Mouse (Mus musculus): ENCODE data around the gene Ceacam15.
"Not testable (repeated sequence)": the region's sequence is repeated elsewhere in the genome, so short reads cannot be mapped to it uniquely, and the experiment has no call there.

Ceacam15 gene

DNA sequence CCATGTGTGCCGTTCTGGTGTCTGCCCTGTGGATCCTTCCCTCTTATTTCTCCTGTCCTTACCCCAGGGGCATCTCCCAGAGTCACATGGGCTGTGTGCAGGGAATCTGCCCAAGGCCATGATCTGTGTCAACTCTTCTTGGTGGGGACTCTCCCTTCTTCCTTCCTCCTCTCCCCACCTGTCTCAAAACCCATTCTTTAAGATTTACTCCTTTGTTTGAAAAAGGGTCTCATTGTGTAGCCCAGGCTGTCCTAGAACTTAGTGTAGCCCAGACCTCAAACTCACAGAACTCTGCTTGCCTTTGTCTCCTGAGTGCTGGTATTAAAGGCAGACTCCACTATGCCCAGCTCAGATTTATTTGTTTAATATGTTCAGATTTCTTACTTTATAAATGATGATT lies at the start of gene Ceacam15:
Gene Ceacam15 (minus strand): TSS at position 101 of the 400 bp plus-strand sequence.
- DNase-seq (ENCODE audit: low read depth): no peak

DNA sequence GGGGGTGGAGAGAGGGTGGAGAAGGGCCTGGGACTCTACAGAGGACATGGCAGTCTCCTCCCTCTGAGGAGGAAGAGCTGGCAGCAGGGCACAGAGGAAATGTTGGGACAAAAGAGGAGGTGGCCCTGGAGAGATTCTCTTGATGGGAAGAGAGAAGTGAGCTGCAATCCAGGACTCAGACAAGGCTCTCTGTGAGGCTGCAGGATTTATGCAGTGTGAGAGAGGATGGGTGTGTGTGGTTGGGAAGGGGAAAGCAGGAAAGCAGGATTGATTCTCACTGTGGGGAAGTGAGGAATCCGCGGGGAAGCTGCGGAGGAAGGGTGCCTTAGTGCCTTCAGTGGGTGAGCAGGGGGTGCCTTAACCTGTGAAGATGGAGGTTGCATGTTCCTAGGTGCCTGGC lies 47.0 kb upstream of the Ceacam15 start:
- DNase-seq (ENCODE audit: low read depth): not testable (repeated sequence)

DNA sequence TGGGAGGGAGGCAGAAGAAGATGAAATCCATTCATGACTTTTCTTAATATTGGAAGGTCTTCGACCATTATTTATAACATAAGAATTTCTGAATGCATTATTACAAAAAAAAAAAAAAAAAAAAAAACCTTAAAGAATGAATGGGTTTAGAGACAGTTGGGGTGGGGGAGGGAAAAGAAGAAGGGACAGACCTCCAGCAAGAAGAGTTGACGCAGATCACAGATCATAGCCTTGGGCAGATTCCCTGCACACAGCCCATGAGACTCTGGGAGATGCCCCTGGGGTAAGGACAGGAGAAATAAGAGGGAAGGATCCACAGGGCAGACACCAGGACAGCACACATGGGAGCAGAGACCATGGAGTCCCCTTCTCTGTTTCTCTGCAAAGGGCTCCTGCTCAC lies 46.1 kb upstream of the Ceacam15 start, which contains the start of gene Ceacam9:
Gene Ceacam9 (plus strand): TSS at position 301 of the 400 bp plus-strand sequence.
- DNase-seq (ENCODE audit: low read depth): no peak

- DNase-seq (ENCODE audit: low read depth): not testable (repeated sequence)
These were observed 41.1 kb upstream of the Ceacam15 start for GRCm38 (mm10) chr7:16716456-16717152.

DNA sequence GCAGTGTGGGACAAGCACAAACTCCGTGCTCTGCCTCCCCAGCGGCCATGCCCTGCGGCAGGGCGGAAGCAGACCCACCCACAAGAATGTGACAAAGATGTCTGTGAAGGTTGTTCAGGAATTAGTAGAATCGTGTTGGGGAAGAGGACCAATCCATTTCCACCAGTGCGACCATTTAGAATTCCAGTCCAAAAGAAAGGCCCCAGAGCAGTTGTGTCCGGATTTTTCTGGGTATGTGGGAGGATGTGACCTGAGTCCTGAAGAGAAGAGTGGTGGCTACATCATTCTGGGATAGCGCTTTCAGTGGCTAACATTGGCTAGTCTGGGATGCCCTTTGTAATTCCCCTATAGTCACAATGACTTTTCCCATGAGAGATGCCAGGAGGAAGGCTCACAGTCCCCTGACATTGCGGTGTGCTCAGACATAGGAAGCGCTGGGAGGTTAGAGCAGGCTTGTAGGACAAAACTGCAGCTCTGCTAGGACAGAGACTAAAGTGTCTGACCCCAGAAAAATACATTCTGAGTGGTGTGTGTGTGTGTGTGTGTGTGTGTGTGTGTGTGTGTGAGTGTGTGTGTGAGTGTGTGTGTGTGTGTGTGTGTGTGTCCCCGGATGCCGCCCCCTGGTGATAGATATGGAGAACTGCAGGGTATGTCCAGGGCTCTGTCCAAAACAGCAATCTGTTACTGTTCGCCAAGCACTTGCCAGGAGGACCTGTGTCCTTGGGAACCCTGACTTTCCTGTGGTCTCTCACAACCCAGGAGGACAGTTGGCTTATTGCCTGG lies 37.3 kb upstream of the Ceacam15 start:
- DNase-seq (ENCODE audit: low read depth): peak; percentile 26

DNA sequence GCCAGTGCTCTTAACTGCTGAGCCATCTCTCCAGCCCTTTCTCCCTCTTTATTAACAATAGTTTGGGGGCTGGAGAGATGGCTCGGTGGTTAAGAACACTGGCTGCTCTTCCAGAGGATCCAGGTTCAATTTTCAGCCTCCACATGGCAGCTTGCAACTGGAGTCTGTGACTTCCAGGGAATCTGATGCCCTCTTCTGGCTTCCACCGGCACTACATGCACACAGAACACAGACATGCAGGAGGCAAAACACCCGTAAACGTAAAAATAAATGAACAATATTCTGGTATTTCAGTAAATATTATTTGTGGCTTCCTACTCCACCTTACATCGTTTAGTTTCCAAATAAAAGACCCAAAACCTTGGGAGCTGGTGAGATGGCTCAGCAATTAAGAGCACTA lies 35.1 kb upstream of the Ceacam15 start:
- DNase-seq (ENCODE audit: low read depth): peak; percentile 49

DNA sequence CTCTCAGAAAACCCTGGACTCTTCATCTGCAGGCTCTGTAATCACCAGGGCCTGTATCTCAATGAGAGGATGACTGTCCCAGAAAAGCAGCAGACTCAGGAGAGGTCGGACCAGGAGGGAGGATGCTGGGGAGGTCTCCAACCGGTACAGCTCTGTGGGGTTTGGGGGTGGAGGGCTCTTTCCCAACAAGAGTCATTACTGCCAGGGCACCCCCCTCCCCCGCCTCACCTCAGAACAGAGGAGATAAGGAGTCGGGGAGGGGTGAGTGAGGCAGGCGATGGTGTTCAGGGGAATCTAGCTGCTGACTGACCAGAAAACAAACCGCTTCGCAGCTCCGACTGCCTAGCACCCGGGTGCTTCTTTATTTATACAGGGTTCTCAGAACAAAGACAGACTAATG lies 32.7 kb upstream of the Ceacam15 start:
- DNase-seq (ENCODE audit: low read depth): no peak

DNA sequence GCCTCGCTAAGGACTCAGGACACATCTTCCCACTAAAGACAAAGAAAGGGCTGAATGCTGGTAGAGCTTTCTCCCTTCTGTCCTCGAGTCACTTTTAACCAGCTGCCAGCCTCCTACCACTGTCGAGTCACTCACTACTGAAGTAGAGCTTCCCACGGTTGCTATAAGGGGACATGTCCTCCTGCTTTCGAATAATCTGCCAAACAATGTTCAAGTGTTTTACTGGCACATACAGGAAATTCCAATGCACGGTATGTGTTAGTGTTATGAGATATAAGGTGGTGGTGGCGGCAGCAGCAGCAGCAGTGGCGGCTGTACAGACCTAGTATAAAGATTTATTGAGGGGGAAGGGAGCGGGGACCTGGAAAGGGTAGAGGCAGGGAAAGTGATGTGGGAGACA lies 30.9 kb upstream of the Ceacam15 start:
- no peak for DNase-seq (ENCODE audit: low read depth)

- no peak for DNase-seq (ENCODE audit: low read depth)
These were observed 25.1 kb upstream of the Ceacam15 start for GRCm38 (mm10) chr7:16700583-16700982.

DNA sequence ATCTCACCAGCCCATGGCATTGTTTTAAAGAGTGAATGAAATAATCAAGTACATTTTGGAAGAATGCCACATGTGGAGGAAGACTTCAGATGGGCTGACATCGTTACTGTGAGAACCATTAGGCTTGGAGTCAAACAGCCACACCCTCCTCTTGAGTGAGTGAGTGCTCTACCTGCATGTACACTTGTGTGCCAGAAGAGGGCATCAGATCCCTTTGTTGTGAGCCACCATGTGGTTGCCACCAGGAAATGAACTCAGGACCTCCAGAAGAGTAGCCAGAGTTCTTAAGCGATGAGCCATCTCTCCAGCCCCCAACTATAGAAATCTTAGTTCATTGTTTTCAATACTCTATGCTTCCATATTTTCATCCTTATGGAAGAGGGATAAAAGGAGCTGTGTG lies 23.5 kb upstream of the Ceacam15 start:
- peak; percentile 67 for DNase-seq (ENCODE audit: low read depth)

DNA sequence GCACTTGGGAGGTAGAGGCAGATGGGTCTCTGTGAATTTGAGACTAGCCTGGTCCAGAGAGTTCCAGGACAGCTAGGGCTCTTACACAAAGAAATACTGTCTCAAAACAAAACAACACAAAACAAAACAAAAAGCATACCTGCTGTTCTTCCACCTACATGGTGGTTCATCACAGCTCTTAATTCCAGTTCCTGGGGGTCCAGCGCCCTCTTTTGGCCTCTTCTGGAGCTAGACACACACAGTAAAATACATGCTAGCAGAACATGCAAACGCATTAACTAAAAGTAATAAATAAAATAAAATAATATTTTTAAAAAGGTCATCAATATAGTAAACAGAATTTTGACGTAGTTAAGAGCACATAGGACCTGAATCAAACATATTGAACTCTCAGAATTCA lies 19.5 kb upstream of the Ceacam15 start:
- peak; percentile 83 for DNase-seq (ENCODE audit: low read depth)

DNA sequence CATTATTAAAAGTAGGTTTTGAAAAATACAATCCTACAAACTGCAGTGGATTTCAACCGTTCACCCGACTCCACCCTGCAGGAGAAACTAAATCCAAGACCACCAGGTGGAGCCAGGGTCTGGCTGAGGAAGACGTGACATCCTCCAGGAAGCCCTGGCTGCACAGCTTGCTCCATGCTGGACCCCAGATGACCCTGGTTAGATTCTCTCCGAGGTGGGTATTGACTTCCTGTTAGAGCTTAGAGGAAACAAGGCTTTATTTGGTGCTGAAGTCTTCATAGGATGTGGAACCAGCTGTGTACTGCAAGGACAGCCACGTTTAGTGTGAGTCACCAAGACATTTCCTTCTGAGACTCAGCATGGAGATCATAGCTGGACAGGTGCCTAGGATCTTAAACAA lies 13.7 kb upstream of the Ceacam15 start:
- DNase-seq (ENCODE audit: low read depth): no peak

- not testable (repeated sequence) for DNase-seq (ENCODE audit: low read depth)
These were observed 4.7 kb upstream of the Ceacam15 start for GRCm38 (mm10) chr7:16680194-16680593.

DNA sequence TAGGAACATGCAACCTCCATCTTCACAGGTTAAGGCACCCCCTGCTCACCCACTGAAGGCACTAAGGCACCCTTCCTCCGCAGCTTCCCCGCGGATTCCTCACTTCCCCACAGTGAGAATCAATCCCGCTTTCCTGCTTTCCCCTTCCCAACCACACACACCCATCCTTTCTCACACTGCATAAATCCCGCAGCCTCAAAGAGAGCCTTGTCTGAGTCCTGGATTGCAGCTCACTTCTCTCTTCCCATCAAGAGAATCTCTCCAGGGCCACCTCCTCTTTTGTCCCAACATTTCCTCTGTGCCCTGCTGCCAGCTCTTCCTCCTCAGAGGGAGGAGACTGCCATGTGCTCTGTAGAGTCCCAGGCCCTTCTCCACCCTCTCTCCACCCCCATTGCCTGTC lies 806 bp downstream of the Ceacam15 start:
- DNase-seq (ENCODE audit: low read depth): not testable (repeated sequence)

GRCm38 (mm10) chr7:16673823-16674222 lies 1.7 kb downstream of the Ceacam15 start:
- DNase-seq (ENCODE audit: low read depth): no peak

DNA sequence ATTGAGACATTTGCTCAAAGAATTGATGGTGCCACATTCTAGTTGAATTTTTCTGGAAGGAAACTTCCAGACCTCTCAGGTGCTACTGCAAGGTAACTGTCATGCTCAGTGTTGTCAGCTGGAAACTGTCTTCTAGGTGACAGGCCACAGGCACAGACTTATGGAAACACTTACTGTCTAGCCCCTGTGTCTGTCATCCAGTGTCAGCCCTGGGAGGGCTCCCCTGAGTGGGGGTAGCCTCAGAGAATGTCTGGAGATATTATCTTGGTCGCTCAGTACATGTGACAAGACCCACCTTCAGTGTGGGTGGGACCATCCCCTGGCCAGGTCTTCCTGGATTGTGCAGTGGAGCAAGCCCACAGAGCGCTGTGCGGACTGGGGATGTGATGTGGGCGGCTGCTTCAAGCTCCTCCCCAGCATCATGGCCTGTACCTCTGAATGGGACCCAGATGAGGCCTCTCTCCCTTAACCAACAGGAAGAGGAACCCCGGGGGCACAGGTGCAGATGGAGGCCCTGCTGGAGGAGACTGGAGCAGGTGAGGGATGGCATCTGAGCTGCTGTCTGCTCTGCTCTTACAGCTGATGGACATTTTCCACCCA lies 7.1 kb downstream of the Ceacam15 start:
- peak; percentile 51 for DNase-seq (ENCODE audit: low read depth)

DNA sequence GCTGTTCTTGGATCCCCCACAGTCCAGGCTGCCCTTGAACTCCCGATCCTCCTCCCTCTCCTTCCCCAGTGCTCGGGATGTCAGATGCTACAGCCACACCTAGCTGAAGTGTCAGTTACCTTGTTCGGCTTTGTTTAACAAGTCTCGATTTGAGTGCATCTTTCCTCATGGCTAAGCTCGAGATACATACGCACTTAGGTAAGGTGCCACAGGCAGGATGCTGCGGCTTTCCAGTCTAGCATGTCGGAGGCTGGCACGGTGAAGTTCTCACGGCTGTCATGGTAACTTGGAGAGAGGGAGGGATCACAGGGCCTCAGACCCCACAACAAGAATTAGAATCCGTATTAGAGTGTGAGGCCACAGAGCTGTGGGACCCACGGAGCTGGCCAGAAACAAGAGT lies 31.2 kb downstream of the Ceacam15 start:
- DNase-seq (ENCODE audit: low read depth): peak; percentile 52

DNA sequence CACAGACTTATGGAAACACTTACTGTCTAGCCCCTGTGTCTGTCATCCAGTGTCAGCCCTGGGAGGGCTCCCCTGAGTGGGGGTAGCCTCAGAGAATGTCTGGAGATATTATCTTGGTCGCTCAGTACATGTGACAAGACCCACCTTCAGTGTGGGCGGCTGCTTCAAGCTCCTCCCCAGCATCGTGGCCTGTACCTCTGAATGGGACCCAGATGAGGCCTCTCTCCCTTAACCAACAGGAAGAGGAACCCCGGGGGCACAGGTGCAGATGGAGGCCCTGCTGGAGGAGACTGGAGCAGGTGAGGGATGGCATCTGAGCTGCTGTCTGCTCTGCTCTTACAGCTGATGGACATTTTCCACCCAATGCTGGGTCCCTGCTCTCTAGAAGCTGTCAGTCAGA lies 32.4 kb downstream of the Ceacam15 start:
- DNase-seq (ENCODE audit: low read depth): not testable (repeated sequence)

DNA sequence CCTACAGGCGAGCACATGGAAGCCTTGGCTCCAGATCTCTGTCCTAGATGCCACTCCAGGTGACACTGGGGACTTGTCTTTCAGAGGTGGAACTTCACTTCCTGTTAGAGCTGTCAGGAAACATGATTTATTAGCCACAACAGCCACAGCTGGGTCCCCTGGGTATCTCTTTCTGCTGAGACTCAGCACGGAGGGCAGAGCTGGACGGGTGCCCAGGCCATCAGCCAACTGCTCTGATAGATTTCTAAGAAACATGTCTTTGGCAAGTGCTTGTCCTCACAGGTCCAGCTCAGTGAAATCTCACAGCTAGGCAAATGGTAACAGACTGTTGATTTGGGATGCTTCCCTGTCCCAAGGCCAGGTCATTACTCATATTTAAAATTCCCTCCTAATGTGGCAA lies 36.5 kb downstream of the Ceacam15 start:
- no peak for DNase-seq (ENCODE audit: low read depth)

GRCm38 (mm10) chr7:16635116-16635515 lies 40.4 kb downstream of the Ceacam15 start:
- no peak for DNase-seq (ENCODE audit: low read depth)

DNA sequence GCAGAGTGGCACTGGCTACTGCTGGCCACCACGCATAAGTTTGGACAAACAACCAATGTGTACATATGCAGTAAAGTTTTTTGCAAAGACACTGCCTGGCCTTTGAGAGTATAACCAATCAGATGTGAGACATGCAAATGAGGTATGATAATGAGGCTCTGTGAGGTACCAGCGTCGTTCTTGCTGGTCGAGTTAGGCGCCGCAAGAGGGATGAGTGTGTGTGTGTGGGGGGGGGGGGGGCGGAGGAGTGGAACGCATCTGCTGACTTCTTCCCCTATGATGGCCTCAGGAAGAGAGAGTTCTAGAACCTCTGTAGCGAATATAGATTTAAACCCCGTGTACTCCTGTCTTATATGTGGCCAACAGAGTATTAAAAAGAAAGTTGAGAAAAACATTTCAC lies 41.6 kb downstream of the Ceacam15 start:
- peak; percentile 78 for DNase-seq (ENCODE audit: low read depth)

DNA sequence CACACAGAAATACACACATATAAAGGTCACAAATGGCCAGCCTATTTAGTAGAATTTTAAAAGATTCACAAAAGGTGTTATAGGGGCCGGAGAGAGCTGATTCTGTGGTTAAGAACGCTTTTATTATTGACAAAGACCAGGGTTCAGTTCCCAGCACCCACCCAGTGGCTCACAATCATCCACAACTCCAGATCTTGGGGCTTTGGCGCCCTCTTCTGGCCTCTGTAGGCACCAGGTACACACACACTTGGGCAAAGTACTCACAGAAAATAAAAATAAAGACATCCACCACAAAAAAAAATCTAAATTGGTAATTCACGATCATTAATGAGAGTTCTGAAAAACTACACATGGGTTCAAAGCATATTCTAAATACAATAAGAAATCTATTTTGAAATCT lies 43.6 kb downstream of the Ceacam15 start:
- DNase-seq (ENCODE audit: low read depth): peak; percentile 53

- DNase-seq (ENCODE audit: low read depth): no peak
These were observed 44.5 kb downstream of the Ceacam15 start for GRCm38 (mm10) chr7:16631025-16631424.
